Mouse (Mus musculus) embryonic facial prominence, embryonic 15.5 days (tissue): ENCODE measurements around the gene Ubox5. TPM values are rescaled to one million over a fixed set of nuclear protein-coding genes. Genes with fewer than 3 reads are reported as not detected.

ENCODE experiments used
- ATAC-seq: fragments of 200-750 bp; cut with Nextera tagmentation; 2 replicates; pipeline ENCODE4 v1.8.0; 2017; ENCODE audit warnings: low read depth, moderate TSS enrichment; ENCODE audit not compliant: insufficient number of reproducible peaks, low FRiP score, low TSS enrichment
- H3K27ac ChIP-seq: fragments of 300-500 bp; sonication (generic); replicated peaks from 2 replicates; pipeline ENCODE4 v1.5.1; 2015; ENCODE audit warnings: mild to moderate bottlenecking, inconsistent platforms
- H3K27me3 ChIP-seq: fragments of 300-500 bp; sonication (generic); 2 replicates; pipeline ENCODE4 v1.6.1; 2015; ENCODE audit warnings: inconsistent platforms
- H3K36me3 ChIP-seq: fragments of 300-500 bp; sonication (generic); 2 replicates; pipeline ENCODE4 v1.6.1; 2015; ENCODE audit warnings: mild to moderate bottlenecking, inconsistent platforms
- H3K4me1 ChIP-seq: fragments of 300-500 bp; sonication (generic); 2 replicates; pipeline ENCODE4 v1.6.1; 2015; ENCODE audit warnings: inconsistent platforms
- H3K4me2 ChIP-seq: fragments of 300-500 bp; sonication (generic); replicated peaks from 2 replicates; pipeline ENCODE4 v1.6.1; 2015; ENCODE audit warnings: mild to moderate bottlenecking, inconsistent platforms
- H3K4me3 ChIP-seq: fragments of 300-500 bp; sonication (generic); replicated peaks from 2 replicates; pipeline ENCODE4 v1.5.1; 2015; ENCODE audit warnings: mild to moderate bottlenecking, inconsistent platforms
- H3K9ac ChIP-seq: fragments of 300-500 bp; sonication (generic); 2 replicates; pipeline ENCODE4 v1.6.1; 2015; ENCODE audit warnings: inconsistent platforms
- H3K9me3 ChIP-seq: fragments of 300-500 bp; sonication (generic); replicated peaks from 2 replicates; pipeline ENCODE4 v1.6.1; 2016; ENCODE audit warnings: inconsistent platforms
- WGBS: fragments of 180-500 bp; shearing (Covaris S2); methylation state at CpG from one replicate; pipeline ENCODE4 v1.1.7; 2015; 5-methylcytosine and 5-hydroxymethylcytosine counted together
- polyA plus RNA-seq: library from polyadenylated mRNA; unstranded; fragments of >200 nt; fragmentation: Nextera tagmentation; extraction: Ambion mirVana; gene quantifications from 2 replicates; pipeline ENCODE4 v1.2.1, GENCODE M21; 2015

Gene Ubox5
- polyA plus RNA-seq, 1 experiment from 2014 or later = 11.8 TPM

DNA sequence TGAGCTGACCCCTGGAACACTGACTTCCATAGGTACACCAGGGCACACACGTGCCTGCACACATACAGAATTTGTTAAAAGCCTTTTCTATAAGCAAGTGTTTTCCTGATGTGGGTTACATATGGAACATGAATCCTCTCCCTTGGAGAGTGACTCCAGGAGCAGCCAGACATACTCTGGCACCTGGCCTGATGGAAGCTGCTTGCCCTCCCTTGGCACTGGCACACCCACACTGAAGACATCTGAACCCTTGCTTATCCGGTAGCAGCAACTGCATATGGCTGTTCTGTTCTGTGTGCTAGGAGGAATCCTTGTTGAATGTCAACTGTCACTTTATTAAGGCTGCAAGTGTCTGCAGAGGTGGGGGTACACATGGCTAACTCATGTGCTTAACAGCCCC lies 38.8 kb downstream of the Ubox5 start:
- H3K9ac ChIP-seq = no peak overlapping the region
- H3K4me2 ChIP-seq = no peak overlapping the region
- H3K27ac ChIP-seq = no peak overlapping the region
- H3K9me3 ChIP-seq = no peaks in the 10 kb centered on the region
- 90% methylated on average over 2 of the region's 2 CpGs for WGBS
- H3K27me3 ChIP-seq = no peaks in the 10 kb centered on the region
- H3K4me1 ChIP-seq = no peaks in the 10 kb centered on the region
- H3K4me3 ChIP-seq = no peak overlapping the region
- ATAC-seq = no peak
- H3K36me3 ChIP-seq = peaks cover 42% of the 10 kb centered on the region

DNA sequence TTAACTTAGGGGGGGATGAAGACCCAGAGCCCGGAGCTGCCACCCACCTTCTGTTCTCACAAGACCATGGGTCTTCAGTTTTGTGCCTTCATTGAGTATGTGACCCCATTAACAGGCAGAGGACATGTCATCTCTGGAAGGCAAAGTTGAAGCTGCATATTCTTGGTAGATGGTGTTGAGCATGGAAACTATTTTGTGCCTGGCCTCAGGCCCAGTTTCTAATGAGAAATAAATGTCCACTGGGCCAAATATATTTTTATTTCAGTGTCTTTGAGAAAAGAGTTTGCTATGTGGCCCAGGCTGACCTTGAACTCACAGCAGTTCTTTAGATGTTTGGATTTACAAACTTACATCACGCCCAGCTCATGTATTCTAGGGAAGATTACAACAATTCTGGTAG lies 40.1 kb downstream of the Ubox5 start:
- Histone ChIP-seq H3K4me3 (no peak overlapping the region), H3K36me3 (peaks cover 29% of the 10 kb centered on the region), H3K27ac (no peak overlapping the region), H3K27me3 (no peaks in the 10 kb centered on the region), H3K9me3 (no peaks in the 10 kb centered on the region), H3K4me1 (no peaks in the 10 kb centered on the region), H3K9ac (no peak overlapping the region), H3K4me2 (no peak overlapping the region)
- WGBS = 89% methylated on average over 2 of the region's 2 CpGs
- ATAC-seq = no peak

DNA sequence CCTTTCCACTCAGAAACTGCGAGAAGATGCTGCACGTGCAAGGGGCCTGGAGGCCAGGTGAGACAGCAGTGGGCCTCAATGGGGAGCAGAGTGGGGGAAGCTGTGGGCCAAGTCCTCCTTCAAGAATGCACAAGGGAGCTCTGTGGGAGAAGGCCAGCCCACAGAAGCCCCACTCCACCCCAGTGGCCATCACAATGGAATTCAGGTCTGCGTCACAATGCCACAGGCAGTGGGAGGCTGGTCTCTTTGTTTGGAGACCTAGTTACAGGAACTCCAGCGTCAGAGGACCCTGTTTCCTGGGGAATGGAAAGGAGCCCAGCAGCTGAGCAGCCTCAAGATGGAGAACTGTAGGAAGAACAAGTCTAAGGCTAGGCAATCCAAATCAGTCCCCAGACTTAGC lies 40.7 kb downstream of the Ubox5 start:
- Histone ChIP-seq H3K9me3 (no peaks in the 10 kb centered on the region), H3K36me3 (peaks cover 24% of the 10 kb centered on the region), H3K4me3 (no peak overlapping the region), H3K9ac (no peak overlapping the region), H3K27me3 (0 out of 2 replicates have a peak, but pooled peaks cover under 1% of the 10 kb centered on the region), H3K4me2 (no peak overlapping the region), H3K4me1 (no peaks in the 10 kb centered on the region), H3K27ac (no peak overlapping the region)
- WGBS = 59% methylated on average over 4 of the region's 4 CpGs
- ATAC-seq = no peak

DNA sequence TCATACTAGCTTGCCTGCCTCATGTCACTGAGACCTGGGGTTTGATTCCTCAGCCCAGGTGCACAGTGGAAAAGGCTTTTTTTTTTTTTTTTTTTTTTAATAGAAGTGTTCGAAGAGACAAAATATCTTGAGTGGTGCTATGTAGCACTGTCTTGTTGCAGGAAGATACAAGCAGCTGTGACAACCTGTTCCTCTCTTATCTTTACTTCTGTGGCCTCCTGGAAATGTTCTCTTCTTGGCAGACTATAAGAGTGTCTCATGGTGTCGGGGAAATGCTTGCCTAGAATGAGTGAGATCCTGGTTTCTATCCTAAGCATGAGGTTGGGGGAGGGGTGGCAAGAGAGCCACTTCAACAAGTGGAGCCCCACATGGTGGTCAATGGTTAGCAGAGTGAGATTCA lies 41.5 kb downstream of the Ubox5 start:
- no peaks in the 10 kb centered on the region for H3K4me1 ChIP-seq
- H3K4me3 ChIP-seq = no peak overlapping the region
- H3K9me3 ChIP-seq = no peaks in the 10 kb centered on the region
- peaks cover 20% of the 10 kb centered on the region for H3K36me3 ChIP-seq
- H3K27me3 ChIP-seq = peaks cover 5% of the 10 kb centered on the region; the same call in 1 of the 2 replicates
- no peak overlapping the region for H3K9ac ChIP-seq
- no peak overlapping the region for H3K4me2 ChIP-seq
- ATAC-seq = no peak
- 75% methylated on average over 2 of the region's 2 CpGs for WGBS
- H3K27ac ChIP-seq = no peak overlapping the region

DNA sequence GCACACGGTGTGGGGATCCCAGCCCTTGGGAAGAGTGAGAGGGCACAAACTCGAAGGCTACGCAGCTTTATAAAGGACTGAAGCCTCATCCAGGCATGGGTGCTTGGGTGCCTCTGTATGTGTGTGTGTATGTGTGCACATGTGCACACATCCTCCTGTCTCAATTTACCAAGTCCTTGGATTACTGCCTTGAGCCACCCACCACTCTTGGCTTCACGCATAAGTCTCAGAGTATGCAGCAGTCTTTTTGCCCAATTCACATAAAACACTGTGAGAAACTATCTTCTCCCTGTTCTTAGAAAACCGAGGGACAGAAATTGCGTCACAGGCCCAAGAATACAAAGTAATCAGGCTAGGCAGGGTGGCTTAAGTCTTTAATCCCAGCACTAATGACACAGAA lies 43.8 kb downstream of the Ubox5 start:
- Histone ChIP-seq H3K27ac (no peak overlapping the region), H3K4me3 (no peak overlapping the region), H3K4me1 (peaks cover 3% of the 10 kb centered on the region), H3K27me3 (peaks cover 27% of the 10 kb centered on the region), H3K4me2 (no peak overlapping the region), H3K36me3 (peaks cover 10% of the 10 kb centered on the region), H3K9ac (no peak overlapping the region), H3K9me3 (no peaks in the 10 kb centered on the region)
- WGBS = 80% methylated on average over 6 of the region's 6 CpGs
- no peak for ATAC-seq

DNA sequence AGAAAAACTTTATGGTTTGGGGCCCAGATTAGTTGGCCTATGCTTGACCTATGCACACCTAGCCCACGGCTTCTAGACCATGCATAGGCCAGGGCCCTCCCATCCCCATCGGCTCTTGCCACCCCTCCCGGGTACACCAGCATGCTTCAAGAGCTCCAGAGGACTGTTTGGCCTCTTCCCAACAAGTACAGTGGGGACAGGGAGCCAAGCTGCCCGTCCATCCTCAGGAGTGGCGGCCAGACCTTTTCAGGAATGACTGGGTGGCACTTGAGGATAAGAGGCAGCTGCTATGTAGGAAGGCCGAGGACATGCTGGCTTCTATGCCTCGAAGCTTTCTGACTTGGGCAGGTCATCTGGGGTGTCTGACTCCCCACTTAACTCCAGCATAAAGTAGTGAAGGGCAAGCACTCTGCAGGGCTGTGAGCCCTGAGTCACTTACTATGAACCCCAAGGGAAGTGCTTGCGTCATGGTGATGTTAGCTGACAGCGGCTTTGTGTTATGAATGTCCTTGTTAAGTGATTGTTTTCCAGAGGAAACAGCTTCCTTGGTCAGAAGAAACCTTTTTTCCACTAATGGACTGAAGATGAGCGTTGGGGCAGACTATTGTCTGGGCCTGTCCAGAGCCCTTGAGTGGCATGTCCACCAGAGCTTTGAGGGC lies 45.8 kb downstream of the Ubox5 start:
- 81% methylated on average over 10 of the region's 10 CpGs for WGBS
- Histone ChIP-seq H3K27ac (no peak overlapping the region), H3K4me2 (no peak overlapping the region), H3K4me1 (peaks cover 13% of the 10 kb centered on the region), H3K27me3 (peaks cover 47% of the 10 kb centered on the region), H3K9me3 (no peaks in the 10 kb centered on the region), H3K4me3 (no peak overlapping the region), H3K9ac (no peak overlapping the region), H3K36me3 (no peaks in the 10 kb centered on the region)
- ATAC-seq = no peak

DNA sequence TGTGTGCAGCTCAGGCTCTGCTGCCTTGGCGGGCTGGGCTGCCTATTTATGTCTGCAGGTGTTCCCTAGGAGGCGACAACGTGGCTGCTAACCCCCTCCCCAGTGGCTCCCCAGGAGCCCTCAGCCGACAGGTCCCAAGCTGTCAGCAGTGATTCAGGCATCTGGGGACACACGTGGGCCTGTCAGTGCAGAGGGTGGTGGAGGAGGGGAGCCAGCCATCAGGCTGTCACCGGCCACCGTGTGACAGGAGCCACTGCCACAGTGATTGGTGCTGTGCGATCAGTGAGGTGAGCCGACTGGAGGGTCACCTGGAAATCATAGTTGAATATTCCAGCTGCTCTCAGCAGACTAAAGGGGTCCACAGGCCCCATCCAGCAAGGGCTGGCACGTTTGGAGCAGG lies 47.3 kb downstream of the Ubox5 start, which contains the start of gene Avp:
Gene Avp (minus strand): TSS at position 3 of the 400 bp plus-strand sequence.
- Histone ChIP-seq H3K4me2 (peak within 1 kb of the TSS; percentile 64; the same call in 1 of the 2 replicates), H3K4me1 (peaks cover 16% of the 10 kb centered on the region), H3K27me3 (peaks cover 62% of the 10 kb centered on the region), H3K9me3 (no peaks in the 10 kb centered on the region), H3K36me3 (no peaks in the 10 kb centered on the region), H3K4me3 (no peak within 1 kb of the TSS), H3K27ac (no peak within 1 kb of the TSS), H3K9ac (no peak within 1 kb of the TSS)
- 31% methylated on average over 10 of the region's 10 CpGs for WGBS
- no peak for ATAC-seq

DNA sequence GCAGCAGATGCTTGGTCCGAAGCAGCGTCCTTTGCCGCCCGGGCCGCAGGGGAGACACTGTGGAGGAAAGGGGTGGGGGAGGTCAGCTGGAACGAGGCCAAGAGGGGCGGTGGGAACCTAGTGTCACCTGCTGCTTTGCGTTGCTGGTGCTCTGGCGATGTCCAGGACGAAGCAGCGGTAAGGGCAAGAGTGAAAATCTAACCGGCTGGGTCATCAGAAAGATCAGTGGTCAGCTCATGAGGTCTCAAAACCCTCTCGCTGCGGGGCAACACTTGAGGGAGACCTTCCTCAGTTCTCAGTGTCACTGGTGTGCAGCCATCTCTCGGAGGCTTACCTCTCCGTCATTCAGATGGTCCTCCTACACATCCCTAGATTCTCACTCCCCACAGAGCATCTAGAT lies 48.6 kb downstream of the Ubox5 start:
- Histone ChIP-seq H3K9me3 (no peaks in the 10 kb centered on the region), H3K36me3 (no peaks in the 10 kb centered on the region), H3K27ac (no peak overlapping the region)

DNA sequence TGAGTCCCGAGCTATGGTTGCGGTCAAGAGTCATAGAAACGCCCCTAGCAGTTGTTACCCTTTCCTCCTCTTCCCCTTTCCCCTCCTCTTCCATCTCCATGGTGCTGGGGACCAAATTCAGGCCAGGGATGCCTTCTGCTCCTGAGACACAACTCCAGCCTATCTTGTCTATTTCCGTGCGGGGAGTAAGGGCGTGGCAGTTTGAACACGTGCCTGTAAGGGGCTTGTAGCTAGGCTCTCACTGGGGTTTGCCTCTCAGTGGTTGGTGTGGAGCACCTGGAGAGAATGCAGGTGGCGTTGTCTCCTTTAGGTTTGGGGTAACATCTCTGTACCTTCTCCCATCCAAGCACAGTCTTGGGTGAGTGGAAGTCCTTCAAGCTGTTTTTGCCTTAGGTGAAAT lies 50.0 kb downstream of the Ubox5 start:
- no peak for ATAC-seq
- peaks cover 32% of the 10 kb centered on the region for H3K4me1 ChIP-seq
- H3K9me3 ChIP-seq = no peaks in the 10 kb centered on the region
- H3K36me3 ChIP-seq = no peaks in the 10 kb centered on the region
- peak overlapping the region; percentile 64; the same call in 1 of the 2 replicates for H3K4me2 ChIP-seq
- 5% methylated on average over 8 of the region's 8 CpGs for WGBS
- H3K9ac ChIP-seq = no peak overlapping the region
- H3K4me3 ChIP-seq = peak overlapping the region; percentile 39
- no peak overlapping the region for H3K27ac ChIP-seq
- H3K27me3 ChIP-seq = peaks cover 89% of the 10 kb centered on the region

More for the DNA sequence above, 48.6 kb downstream of the Ubox5 start:
- Histone ChIP-seq H3K4me2 (peak overlapping the region; percentile 64), H3K4me3 (peak overlapping the region; percentile 39), H3K27me3 (peaks cover 75% of the 10 kb centered on the region), H3K9ac (no peak overlapping the region), H3K4me1 (peaks cover 30% of the 10 kb centered on the region)
- WGBS = 3% methylated on average over 16 of the region's 16 CpGs
- no peak for ATAC-seq

DNA sequence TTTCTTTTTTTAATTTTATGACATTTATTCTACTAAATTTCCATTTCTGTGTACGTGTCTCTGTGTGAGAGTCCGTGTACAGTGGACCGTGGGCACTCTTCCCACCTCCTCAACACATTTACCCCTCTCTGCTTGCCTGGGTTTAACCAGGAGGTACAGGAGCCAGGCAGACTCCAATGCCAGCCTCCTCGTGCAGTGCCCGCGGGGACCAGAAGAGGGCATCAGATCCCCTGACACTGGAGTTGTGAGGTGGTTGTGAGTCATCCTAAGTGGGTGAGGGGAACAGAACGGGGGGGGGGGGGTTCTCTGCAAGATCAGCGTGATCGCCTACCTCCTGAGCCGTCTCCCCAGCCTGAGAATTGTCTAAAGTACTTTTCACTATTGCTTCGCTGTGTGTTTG lies 51.7 kb downstream of the Ubox5 start:
- Histone ChIP-seq H3K4me2 (no peak overlapping the region), H3K36me3 (no peaks in the 10 kb centered on the region), H3K4me1 (peaks cover 32% of the 10 kb centered on the region), H3K27ac (no peak overlapping the region), H3K4me3 (no peak overlapping the region), H3K27me3 (peaks cover 86% of the 10 kb centered on the region), H3K9ac (no peak overlapping the region), H3K9me3 (no peaks in the 10 kb centered on the region)
- ATAC-seq = no peak
- WGBS = 11% methylated on average over 11 of the region's 11 CpGs

DNA sequence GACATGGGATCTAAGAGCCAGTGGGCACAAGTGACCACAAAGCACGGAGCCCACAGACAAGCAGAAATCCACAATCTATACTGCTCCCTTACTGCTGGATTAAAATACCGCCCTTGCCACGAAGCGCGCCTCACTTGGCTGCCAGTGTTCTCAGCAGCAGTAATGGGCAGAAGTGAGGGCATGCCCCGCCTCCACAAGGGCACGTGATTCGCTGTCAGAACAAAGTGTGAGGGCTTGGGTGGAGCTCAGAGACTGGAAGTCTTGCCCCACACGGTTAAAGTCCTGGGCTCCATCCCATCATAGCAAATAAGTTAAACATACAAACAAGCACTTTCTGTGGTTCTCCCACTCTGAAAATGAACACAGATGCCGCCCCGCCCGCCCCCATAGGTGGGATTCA lies 52.2 kb downstream of the Ubox5 start:
- Histone ChIP-seq H3K4me1 (peaks cover 32% of the 10 kb centered on the region), H3K9me3 (no peaks in the 10 kb centered on the region), H3K27ac (no peak overlapping the region), H3K4me3 (0 out of 2 replicates have a peak overlapping the region, but pooled peaks have one; percentile 10), H3K4me2 (peak overlapping the region; percentile 56), H3K9ac (no peak overlapping the region), H3K36me3 (no peaks in the 10 kb centered on the region), H3K27me3 (peaks cover 81% of the 10 kb centered on the region)
- 2% methylated on average over 12 of the region's 12 CpGs for WGBS
- ATAC-seq = no peak

DNA sequence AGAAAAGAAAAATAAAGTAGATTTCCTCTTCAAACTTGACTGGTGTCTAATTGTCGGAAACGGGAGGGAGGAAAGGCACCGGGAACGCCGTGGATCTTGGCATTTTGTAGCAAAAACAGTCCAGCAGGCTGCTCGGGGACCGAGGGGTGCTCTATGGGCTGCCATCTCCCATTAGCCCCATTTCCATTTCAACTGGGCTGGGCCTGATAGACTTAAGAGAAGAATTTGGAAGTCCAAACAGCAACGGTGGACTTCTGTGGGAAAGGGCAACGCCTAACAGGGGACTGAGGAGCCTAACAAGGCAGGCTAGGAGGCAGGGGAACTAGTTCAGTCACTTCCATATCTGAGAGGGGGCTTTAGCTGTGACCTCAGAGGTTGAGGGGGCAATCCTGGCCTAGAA lies 52.8 kb downstream of the Ubox5 start:
- Histone ChIP-seq H3K36me3 (no peaks in the 10 kb centered on the region), H3K9ac (no peak overlapping the region), H3K4me2 (peak overlapping the region; percentile 56), H3K4me3 (peak overlapping the region; percentile 29), H3K27me3 (peaks cover 75% of the 10 kb centered on the region), H3K9me3 (no peaks in the 10 kb centered on the region), H3K4me1 (peaks cover 32% of the 10 kb centered on the region), H3K27ac (no peak overlapping the region)
- WGBS = 8% methylated on average over 9 of the region's 9 CpGs
- no peak for ATAC-seq
